Mouse (Mus musculus) hindbrain, embryonic 10.5 days (tissue): ENCODE results near the gene Tulp2. TPM values are rescaled to one million over a fixed set of nuclear protein-coding genes. Genes with fewer than 3 reads are reported as not detected.
"Not testable (repeated sequence)": the region's sequence is repeated elsewhere in the genome, so short reads cannot be mapped to it uniquely, and the experiment has no call there.

Experiments used
- DNase-seq: peaks from one replicate; pipeline ENCODE4 v3.0.0-alpha.2; 2017; ENCODE audit warnings: low spot score
- H3K27ac ChIP-seq: fragments of 300-500 bp; sonication (generic); 2 replicates; pipeline ENCODE4 v1.5.1; 2016; ENCODE audit warnings: mild to moderate bottlenecking, moderate library complexity
- H3K27me3 ChIP-seq: fragments of 300-500 bp; sonication (generic); 2 replicates; pipeline ENCODE4 v1.6.1; 2016; ENCODE audit warnings: mild to moderate bottlenecking; ENCODE audit not compliant: poor library complexity, insufficient read depth, severe bottlenecking
- H3K36me3 ChIP-seq: fragments of 300-500 bp; sonication (generic); 2 replicates; pipeline ENCODE4 v1.6.1; 2016; ENCODE audit warnings: mild to moderate bottlenecking, moderate library complexity
- H3K4me1 ChIP-seq: fragments of 300-500 bp; sonication (generic); replicated peaks from 2 replicates; pipeline ENCODE4 v1.6.1; 2016; ENCODE audit warnings: mild to moderate bottlenecking
- H3K4me3 ChIP-seq: fragments of 300-500 bp; sonication (generic); 2 replicates; pipeline ENCODE4 v1.5.1; 2016; ENCODE audit warnings: mild to moderate bottlenecking, moderate library complexity
- H3K9me3 ChIP-seq: fragments of 300-500 bp; sonication (generic); 2 replicates; pipeline ENCODE4 v1.6.1; 2016; ENCODE audit warnings: mild to moderate bottlenecking, moderate library complexity
- WGBS: fragments of 180-500 bp; shearing (Covaris S2); methylation state at CpG from one replicate; pipeline ENCODE4 v1.1.7; 2016; 5-methylcytosine and 5-hydroxymethylcytosine counted together
- polyA plus RNA-seq: library from polyadenylated mRNA; unstranded; fragments of >200 nt; fragmentation: Nextera tagmentation; extraction: Ambion mirVana; gene quantifications from 2 replicates; pipeline ENCODE4 v1.2.1, GENCODE M21; 2016

Tulp2 gene
- polyA plus RNA-seq, 1 experiment from 2014 or later: 0.47 TPM

- peaks cover 19% of the 10 kb centered on the region for H3K36me3 ChIP-seq
- peaks cover 46% of the 10 kb centered on the region for H3K4me1 ChIP-seq
- H3K27me3 ChIP-seq: no peaks in the 10 kb centered on the region
- peak overlapping the region; percentile 94 for H3K27ac ChIP-seq
- H3K4me3 ChIP-seq: peak overlapping the region; percentile 62
- WGBS: 1% methylated on average over 28 of the region's 28 CpGs
- no peaks in the 10 kb centered on the region for H3K9me3 ChIP-seq
- DNase-seq: peak; percentile 88
Observed at GRCm38 (mm10) chr7:45521728-45522184, 40.1 kb downstream of the Tulp2 start.

- peak overlapping the region; percentile 94 for H3K27ac ChIP-seq
Observed at GRCm38 (mm10) chr7:45522194-45522752, 40.6 kb downstream of the Tulp2 start.

GRCm38 (mm10) chr7:45522957-45523676 lies 41.4 kb downstream of the Tulp2 start:
- peaks cover 48% of the 10 kb centered on the region for H3K4me1 ChIP-seq
- 75% methylated on average over 18 of the region's 18 CpGs for WGBS
- H3K9me3 ChIP-seq: no peaks in the 10 kb centered on the region
- H3K36me3 ChIP-seq: peaks cover 19% of the 10 kb centered on the region
- H3K27me3 ChIP-seq: no peaks in the 10 kb centered on the region
- H3K4me3 ChIP-seq: peak overlapping the region; percentile 62
- DNase-seq: no peak
- peak overlapping the region; percentile 40; the same call in 1 of the 2 replicates for H3K27ac ChIP-seq

More at GRCm38 (mm10) chr7:45522194-45522752, 40.6 kb downstream of the Tulp2 start:
- WGBS: 57% methylated on average over 16 of the region's 16 CpGs
- Histone ChIP-seq H3K36me3 (peaks cover 19% of the 10 kb centered on the region), H3K27me3 (no peaks in the 10 kb centered on the region), H3K4me3 (peak overlapping the region; percentile 62), H3K9me3 (no peaks in the 10 kb centered on the region), H3K4me1 (peaks cover 48% of the 10 kb centered on the region)
- no peak for DNase-seq

- H3K4me1 ChIP-seq: peaks cover 49% of the 10 kb centered on the region
- H3K27ac ChIP-seq: peak overlapping the region; percentile 40; the same call in 1 of the 2 replicates
- peaks cover 19% of the 10 kb centered on the region for H3K36me3 ChIP-seq
- H3K9me3 ChIP-seq: no peaks in the 10 kb centered on the region
- no peak for DNase-seq
- H3K27me3 ChIP-seq: no peaks in the 10 kb centered on the region
- H3K4me3 ChIP-seq: peak overlapping the region; percentile 62
- 83% methylated on average over 13 of the region's 13 CpGs for WGBS
Observed at GRCm38 (mm10) chr7:45523678-45524170, 42.0 kb downstream of the Tulp2 start.

- H3K4me1 ChIP-seq: peaks cover 62% of the 10 kb centered on the region
Observed at GRCm38 (mm10) chr7:45524841-45525621, 43.4 kb downstream of the Tulp2 start.

GRCm38 (mm10) chr7:45525809-45526473 lies 44.3 kb downstream of the Tulp2 start, which contains the start of the genes Ppp1r15a and Plekha4:
Gene Ppp1r15a, minus strand, starts transcription at chr7:45526268.
Gene Plekha4, plus strand, starts transcription at chr7:45526330.
- Histone ChIP-seq H3K9me3 (no peaks in the 10 kb centered on the region), H3K27me3 (no peaks in the 10 kb centered on the region), H3K27ac (peak within 1 kb of the TSS; percentile 95), H3K4me1 (peaks cover 68% of the 10 kb centered on the region), H3K4me3 (peak within 1 kb of the TSS; percentile 88), H3K36me3 (peaks cover 19% of the 10 kb centered on the region)
- under 1% methylated on average over 54 of the region's 54 CpGs for WGBS
- DNase-seq: peak; percentile 95

More at GRCm38 (mm10) chr7:45524841-45525621, 43.4 kb downstream of the Tulp2 start:
- WGBS: 32% methylated on average over 12 of the region's 12 CpGs
- peaks cover 19% of the 10 kb centered on the region for H3K36me3 ChIP-seq
- no peak for DNase-seq
- H3K27me3 ChIP-seq: no peaks in the 10 kb centered on the region
- H3K4me3 ChIP-seq: peak overlapping the region; percentile 88
- no peaks in the 10 kb centered on the region for H3K9me3 ChIP-seq
- peak overlapping the region; percentile 95 for H3K27ac ChIP-seq

GRCm38 (mm10) chr7:45526474-45527120 lies 44.9 kb downstream of the Tulp2 start:
- peaks cover 64% of the 10 kb centered on the region for H3K4me1 ChIP-seq
- H3K36me3 ChIP-seq: peaks cover 19% of the 10 kb centered on the region
- H3K9me3 ChIP-seq: no peaks in the 10 kb centered on the region
- WGBS: 26% methylated on average over 7 of the region's 7 CpGs
- no peaks in the 10 kb centered on the region for H3K27me3 ChIP-seq
- peak overlapping the region; percentile 88 for H3K4me3 ChIP-seq
- DNase-seq: no peak
- peak overlapping the region; percentile 95 for H3K27ac ChIP-seq

GRCm38 (mm10) chr7:45527169-45527568 lies 45.5 kb downstream of the Tulp2 start:
- not testable (repeated sequence) for H3K27ac ChIP-seq, H3K4me3 ChIP-seq, DNase-seq, H3K27me3 ChIP-seq, H3K9me3 ChIP-seq
- 85% methylated on average over 6 of the region's 6 CpGs for WGBS
- Histone ChIP-seq H3K4me1 (peaks cover 63% of the 10 kb centered on the region), H3K36me3 (peaks cover 19% of the 10 kb centered on the region)

GRCm38 (mm10) chr7:45529461-45529860 lies 47.8 kb downstream of the Tulp2 start:
- DNase-seq: no peak
- Histone ChIP-seq H3K36me3 (peaks cover 4% of the 10 kb centered on the region), H3K27ac (peak overlapping the region; percentile 76), H3K4me3 (peak overlapping the region; percentile 7; the same call in 1 of the 2 replicates), H3K4me1 (peaks cover 51% of the 10 kb centered on the region), H3K27me3 (no peaks in the 10 kb centered on the region), H3K9me3 (no peaks in the 10 kb centered on the region)
- WGBS: 23% methylated on average over 6 of the region's 6 CpGs

GRCm38 (mm10) chr7:45530643-45531042 lies 49.0 kb downstream of the Tulp2 start:
- Histone ChIP-seq H3K4me3 (peak overlapping the region; percentile 26), H3K36me3 (no peaks in the 10 kb centered on the region), H3K9me3 (no peaks in the 10 kb centered on the region), H3K27ac (peak overlapping the region; percentile 76), H3K4me1 (peaks cover 41% of the 10 kb centered on the region), H3K27me3 (no peaks in the 10 kb centered on the region)
- WGBS: 79% methylated on average over 2 of the region's 2 CpGs
- no peak for DNase-seq

GRCm38 (mm10) chr7:45535676-45536075 lies 54.0 kb downstream of the Tulp2 start:
- DNase-seq: no peak
- Histone ChIP-seq H3K36me3 (no peaks in the 10 kb centered on the region), H3K27me3 (no peaks in the 10 kb centered on the region), H3K4me1 (peaks cover 37% of the 10 kb centered on the region), H3K27ac (no peak overlapping the region), H3K9me3 (no peaks in the 10 kb centered on the region), H3K4me3 (no peak overlapping the region)
- WGBS: 82% methylated on average over 1 of the region's 1 CpGs
